Mouse (Mus musculus) bone marrow, adult 2 months (tissue): ENCODE measurements at regions not wholly inside any gene's neighbourhood (a gene's known extent, or its start where the extent isn't known, plus 50 kb on each side); places are given as distances from the start of the nearest gene placed in this dataset.

Experiments used
- CTCF ChIP-seq: fragments of 200-500 bp; IDR thresholded peaks from 2 replicates; pipeline ENCODE4 v1.5.1; 2011; ENCODE audit warnings: low read length, control low read depth; ENCODE audit not compliant: control insufficient read depth, insufficient read depth
- POLR2A ChIP-seq: fragments of 200-500 bp; IDR thresholded peaks from 2 replicates; pipeline ENCODE4 v1.6.1; 2011; ENCODE audit warnings: low read depth, mild to moderate bottlenecking, control low read depth, low read length, borderline replicate concordance; ENCODE audit not compliant: control insufficient read depth

DNA sequence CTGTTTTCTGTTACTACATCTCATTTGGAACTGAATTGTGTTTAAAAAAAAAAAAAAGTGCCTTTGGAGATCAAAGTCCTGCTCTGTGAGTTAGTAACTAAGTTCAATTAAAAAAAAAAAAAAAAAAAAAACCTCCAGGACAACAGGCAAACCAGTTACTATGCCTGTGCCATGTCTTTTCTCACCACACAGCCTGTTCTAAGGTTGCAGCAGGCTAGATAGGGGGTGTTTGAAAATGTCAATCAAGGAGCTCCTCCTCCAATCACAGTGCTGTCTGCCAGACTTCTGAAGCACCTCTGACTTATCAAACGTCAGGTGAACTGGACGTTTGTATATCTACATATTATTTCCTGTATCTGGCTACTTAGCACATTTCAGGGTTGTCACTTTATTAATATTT is 427.9 kb upstream of the Adamts16 start:
- no peak for TF ChIP-seq CTCF
- no peak for TF ChIP-seq POLR2A
